Mouse (Mus musculus) adrenal gland, postnatal 25 days (tissue): ENCODE results near the gene Spats2l. TPM values are rescaled to one million over a fixed set of nuclear protein-coding genes. Genes with fewer than 3 reads are reported as not detected.

ENCODE experiments used
- DNase-seq: peaks from one replicate; pipeline ENCODE4 v3.0.0; 2021; ENCODE audit warnings: mixed read lengths
- total RNA-seq: library from RNA; stranded (reverse); gene quantifications from 2 replicates; pipeline ENCODE4 v1.2.3, GENCODE M21; 2021

Gene Spats2l
- total RNA-seq, 1 experiment from 2014 or later, result 5.7 TPM

GRCm38 (mm10) chr1:57824966-57825759 is 51.2 kb downstream of the Spats2l start:
- no peak for DNase-seq

DNA sequence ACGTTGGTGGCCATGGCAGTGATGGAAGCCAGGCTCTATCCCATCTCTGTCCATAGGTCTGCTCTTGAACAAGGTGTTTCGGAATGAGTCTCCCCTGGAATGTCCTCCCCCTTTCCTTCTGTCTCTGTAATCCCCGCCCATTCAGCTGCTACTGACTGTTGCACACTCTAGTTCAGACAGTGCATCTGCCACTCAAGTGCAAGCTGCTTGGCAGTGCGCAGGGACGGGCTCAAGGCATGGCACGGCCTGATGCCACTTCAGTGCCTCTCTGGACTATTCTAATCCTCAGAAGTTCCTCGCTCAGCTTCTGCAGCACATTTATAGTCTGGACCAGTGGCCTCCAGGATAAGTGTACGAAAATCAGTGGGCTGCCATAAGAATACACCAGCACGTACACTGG is 52.3 kb downstream of the Spats2l start:
- DNase-seq, result no peak

GRCm38 (mm10) chr1:57833145-57833544 is 59.2 kb downstream of the Spats2l start:
- no peak for DNase-seq

DNA sequence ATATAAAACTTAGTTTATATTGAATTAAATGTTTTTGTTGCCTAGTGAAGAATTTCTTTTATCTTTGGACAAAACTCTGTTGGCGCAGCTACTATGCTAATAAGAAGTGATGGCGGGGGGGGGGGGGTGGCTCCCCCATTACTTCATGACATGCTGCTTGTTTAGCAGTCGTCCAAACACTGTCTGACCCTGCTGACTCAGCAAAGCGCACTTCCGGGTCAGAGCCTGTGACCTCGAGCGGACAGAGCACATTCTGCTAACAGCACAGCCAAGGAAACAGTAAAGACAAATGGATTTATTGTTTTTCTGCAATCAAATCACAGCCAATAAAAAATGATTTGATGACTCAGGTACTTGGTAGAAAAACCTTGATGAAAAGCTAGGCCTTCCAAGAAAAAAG is 61.2 kb downstream of the Spats2l start:
- peak; percentile 34 for DNase-seq

GRCm38 (mm10) chr1:57836686-57837317 is 62.8 kb downstream of the Spats2l start:
- DNase-seq, result no peak

DNA sequence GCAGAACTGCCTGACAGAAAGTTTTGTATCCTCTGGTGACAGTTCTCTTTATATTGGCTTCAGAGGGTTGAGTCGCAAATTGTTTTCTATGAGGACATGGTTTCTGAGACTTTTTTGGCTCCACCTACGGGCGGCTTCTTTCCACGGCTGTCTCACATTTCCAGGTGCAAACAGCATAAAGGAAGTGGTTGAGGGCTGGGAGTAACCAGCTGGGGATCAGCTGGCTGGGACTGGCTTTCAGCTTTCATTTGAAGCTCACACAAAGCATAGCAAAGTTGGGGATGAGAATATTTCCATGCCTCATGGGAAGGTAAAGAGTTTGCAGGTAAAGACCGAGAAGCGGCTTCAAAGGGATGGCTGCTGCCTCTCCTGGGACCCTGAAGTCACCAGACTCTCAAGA is 65.9 kb downstream of the Spats2l start:
- no peak for DNase-seq

GRCm38 (mm10) chr1:57845054-57845722 is 71.2 kb downstream of the Spats2l start:
- no peak for DNase-seq

- DNase-seq, result no peak
Observed at GRCm38 (mm10) chr1:57846856-57847698, 73.1 kb downstream of the Spats2l start.

- no peak for DNase-seq
Observed at GRCm38 (mm10) chr1:57849087-57849486, 75.1 kb downstream of the Spats2l start.

DNA sequence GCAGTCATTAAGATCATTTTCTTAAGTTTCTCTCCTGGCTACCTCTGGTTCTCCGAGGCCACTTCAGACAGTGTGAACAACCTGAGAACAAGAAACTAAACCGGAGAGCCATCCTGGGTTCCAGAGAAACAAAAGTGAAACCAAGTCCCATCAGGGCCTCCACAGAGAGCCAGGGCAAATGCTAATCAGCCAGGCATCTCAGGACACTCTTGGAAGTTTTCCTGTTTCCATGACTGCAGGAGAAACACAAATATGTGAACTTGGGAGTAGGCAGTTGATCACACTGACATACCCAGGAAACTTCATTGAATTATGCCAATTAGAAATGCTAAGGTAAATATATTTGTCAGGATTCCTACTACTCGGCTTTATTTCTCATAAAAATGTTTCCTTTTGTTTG is 76.0 kb downstream of the Spats2l start:
- DNase-seq, result no peak

DNA sequence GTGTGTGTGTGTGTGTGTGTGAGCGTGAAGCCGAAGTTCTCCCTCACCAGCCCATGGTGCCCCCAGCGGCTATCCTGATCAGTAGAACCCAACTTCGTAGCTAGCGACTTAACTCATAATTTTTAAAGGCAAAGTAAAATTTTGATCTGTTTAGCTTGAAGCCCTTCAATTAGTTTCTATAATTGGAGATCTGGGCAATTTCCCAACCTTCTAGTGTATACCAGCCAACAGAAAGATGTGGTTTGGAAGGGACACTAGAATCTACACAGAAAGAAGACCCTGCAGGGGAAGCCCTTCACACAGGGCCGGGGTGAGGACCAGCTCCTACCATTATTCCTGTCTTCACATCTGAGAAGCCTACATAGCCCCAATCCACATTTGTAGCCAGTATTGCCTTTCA is 77.9 kb downstream of the Spats2l start:
- no peak for DNase-seq

DNA sequence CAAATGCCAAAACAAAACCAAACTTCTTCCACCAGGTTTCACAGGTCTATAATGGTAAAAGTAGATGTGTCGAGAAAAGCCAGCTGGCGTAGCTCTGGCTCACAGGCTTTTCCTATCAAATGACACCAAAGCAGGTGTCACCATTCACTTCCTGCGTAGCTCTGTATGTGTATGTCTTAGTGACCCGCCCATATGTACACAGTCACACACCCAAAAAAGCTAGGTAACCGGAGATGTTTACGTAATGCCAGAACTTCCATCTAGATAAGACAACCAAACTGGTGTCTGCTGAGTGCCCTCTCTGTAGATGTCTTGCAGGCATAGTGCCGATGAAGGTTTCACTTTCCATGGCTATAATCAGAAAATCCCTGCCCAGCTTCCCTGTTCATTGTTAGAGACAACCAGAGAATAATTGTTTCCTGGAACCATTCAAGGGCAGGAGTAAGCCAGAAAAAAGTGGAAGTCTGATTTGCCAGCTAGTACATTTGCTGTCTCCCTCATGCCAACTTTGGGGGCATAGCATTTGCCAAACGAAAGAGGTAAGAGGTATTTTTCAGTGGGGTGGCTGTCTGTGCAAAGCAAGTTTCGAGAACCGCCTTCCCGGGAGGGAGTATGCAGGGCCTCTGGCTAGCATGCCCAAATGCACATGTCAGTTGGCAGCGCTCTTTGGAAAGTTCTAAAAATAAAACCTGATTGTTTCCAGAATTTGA is 78.8 kb downstream of the Spats2l start:
- DNase-seq, result peak; percentile 3

- no peak for DNase-seq
Observed at GRCm38 (mm10) chr1:57857799-57858198, 83.8 kb downstream of the Spats2l start.

DNA sequence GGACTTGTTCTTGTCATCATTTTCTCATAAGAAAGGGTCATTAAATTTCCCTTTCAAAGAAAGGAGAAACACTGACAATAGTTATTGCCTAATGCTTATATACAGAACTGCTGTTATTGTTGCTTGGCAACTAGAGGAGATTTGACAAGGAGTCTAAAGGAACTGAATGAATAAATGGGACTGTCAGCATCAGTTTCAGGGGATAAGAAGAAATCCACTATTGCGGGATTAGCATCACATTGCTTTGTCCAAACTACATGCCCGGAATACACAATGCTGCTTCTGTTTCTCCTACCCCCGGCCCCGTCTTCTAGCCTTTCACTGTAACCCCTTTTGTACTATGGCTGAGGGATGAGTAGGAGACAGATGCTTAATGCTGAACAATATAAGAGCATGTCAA is 88.1 kb downstream of the Spats2l start:
- DNase-seq, result no peak

DNA sequence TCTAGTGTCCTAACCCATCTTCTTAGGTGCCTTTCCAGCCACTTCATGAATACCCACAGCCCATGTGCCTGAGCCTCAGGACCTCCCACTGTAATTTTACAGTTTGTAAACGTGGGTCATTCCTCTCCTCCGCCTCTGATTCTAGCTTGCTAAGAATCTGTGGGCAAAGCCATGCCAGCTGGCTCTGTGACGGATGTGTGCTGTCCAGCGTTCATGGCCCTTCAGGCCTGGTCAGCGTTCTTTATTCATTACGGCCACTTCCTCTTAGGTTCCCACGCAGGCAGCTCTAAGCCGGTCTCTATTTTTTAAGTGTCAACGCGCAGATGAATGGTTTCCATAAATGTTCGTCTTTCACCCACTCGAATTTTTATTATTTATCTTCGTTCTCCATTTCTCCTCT is 94.7 kb downstream of the Spats2l start:
- DNase-seq, result no peak

DNA sequence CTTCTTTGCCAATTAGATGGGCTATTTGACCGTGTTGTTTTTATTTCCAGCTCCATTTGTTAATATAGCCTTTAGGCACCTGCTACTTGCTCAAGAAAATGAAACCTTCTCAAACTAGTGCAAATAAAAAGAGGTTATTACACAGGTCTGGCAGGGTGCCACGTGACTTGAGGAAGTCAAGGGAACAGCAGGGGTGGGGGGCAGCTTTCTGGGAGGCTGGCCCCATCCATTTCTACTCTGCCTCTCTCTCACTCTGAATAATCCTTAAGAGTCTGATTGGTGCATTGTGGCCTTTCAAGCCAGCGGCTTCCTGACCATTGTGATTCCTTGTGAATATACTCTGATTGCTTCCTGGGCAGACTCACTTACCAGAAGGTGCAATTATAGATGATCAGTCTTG is 98.0 kb downstream of the Spats2l start:
- no peak for DNase-seq

DNA sequence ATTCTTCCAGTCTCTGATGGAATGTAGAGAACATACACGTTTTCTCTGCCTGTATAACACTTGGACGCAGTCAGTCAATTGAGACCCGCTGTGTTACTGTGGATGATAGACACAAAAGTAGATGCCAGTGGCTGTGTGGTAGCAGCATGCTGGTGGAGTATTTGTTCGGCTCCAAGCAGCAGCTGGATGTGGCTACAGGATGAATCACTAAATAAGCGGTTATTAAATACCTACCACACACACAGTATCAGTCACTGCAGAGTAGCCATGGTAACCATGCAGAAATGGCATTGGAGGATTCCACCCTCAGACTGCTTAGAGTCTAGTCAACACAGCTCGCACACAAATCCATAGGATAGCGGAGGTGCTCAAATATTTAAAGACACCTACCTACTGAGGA is 100.0 kb downstream of the Spats2l start:
- no peak for DNase-seq

DNA sequence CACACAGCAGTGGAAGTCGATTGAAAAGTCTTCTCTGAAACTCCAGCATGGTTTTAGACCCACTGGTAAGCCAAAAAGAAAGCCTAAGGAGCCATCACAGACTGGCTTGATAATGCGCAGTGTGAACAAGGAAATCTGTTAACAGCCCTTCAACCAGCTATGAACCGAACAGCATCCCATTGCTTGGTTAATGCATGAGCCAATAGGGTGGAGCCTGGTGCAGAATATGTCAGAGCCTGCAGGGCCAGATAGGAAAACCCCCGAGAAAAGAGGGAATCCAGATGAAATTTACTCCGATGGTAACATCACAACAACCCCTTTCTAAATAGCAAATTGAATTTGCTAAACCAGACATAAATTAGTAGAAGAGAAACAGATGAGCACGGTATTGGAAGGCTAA is 101.1 kb downstream of the Spats2l start:
- DNase-seq, result no peak

GRCm38 (mm10) chr1:57875512-57875911 is 101.5 kb downstream of the Spats2l start:
- DNase-seq, result no peak

DNA sequence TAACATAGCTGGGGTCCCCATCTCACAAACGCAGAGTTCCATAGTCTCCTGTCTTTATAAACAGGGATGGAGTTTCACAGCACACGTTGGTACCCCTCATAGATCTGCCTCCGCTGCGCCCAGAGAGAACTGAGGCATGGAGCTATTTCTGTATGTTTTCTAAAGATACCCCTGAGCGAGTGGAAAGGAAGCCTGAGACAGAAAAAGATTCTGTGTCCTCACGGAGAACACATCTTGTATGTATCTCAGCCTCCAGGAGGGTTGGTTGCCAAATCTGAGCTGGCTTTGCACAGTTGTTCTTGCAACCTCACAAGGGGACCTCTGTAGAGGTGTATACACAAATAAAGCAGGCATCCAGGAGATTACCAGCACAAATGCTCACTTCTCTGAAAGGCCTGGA is 105.0 kb downstream of the Spats2l start:
- DNase-seq, result no peak

DNA sequence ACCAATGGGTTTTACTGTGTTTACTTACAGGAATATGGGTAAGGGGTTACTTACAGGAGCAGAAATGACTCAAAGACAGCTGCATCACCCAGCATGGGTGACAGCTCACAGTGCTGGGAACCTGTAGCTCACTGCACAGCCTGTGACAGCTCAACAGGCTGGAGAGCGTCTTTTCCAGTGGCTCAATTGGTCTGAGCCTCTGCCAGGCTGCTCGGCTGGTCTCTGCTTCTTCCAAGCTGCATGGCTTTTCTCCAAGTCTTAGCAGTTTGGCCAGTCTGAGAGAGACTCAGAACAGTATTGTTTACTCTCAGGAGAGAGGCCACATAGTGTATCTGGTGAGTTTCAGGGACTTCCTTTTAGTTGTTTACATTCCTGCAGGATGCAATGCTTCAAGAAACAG is 110.9 kb downstream of the Spats2l start:
- DNase-seq, result no peak

GRCm38 (mm10) chr1:57889803-57890202 is 115.8 kb downstream of the Spats2l start:
- no peak for DNase-seq
